Mouse (Mus musculus): ENCODE measurements around the gene D6Ertd527e.

D6Ertd527e gene

DNA sequence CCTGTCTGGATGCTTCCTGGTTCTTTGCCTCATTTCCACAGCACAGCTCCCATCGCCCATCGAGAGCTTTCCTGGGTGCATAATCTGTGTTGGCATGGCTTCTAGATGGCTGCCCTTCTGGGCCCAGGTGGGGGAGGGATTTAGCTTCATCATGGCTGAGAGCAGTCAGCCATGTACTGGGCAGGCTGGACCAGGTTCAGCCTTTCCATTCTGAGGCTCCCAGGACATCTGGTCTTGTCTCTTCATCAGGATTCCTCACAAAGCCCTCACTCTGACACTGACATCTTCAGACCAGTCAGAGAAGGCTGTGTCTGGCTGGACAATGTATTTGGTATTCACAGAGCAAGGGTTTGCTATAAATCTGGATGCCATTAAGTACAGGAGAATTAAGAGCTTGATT lies 11.4 kb downstream of the D6Ertd527e start:
- DNase-seq, result no peak

DNA sequence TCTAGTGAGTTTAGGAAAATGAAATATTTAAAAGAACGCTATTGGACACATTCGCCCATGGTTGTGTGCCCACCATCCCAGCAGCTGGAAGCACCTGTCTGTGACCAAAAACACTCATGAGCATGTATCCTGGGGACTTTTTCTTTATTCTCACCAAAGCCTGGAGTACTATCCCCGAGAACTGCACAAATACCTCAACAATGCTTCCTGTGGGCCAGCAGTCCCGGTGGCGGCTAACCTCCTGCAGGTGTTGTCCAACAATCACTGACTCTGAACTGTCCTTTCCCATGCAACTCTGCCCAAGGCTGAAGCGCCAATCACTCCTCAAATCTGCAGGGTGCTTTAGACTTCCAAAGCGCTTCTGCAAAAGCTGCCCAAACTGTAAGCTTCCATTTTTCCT lies 12.1 kb downstream of the D6Ertd527e start:
- no peak for DNase-seq

DNA sequence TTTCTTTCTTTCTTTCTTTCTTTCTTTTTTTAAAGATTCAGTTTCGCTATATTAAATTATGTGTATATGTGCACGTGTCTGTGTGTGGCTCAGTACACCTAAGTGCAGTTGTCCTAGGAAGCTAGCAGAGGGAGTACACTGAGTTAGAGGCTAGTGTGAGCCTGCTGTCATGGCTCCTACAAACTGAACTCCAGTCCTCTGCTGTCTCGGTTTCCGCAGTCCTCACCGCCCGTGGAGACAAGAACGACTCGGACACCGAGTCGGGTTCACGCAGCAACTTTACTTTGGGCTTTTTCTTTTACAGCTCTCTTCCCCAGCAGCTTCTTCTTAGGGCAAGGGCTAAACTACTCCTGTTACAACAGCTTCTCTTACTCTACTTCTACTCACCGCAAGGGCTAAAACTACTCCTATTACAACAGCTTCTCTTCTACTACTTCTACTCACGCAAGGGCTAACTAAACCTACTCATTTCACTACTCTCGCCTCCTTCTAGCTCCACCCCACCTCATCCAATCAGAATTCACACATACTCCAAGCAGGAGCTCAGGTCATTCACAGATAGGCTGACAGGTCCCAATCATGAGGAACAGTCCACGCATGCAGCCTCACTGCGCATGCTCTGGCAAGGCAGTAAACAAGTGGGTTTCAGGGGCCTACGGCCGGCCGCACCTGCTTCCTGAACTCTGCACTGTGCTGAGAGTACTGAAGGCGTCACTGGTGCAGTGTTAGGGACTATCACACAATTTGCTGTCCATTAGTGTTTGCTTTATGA lies 14.7 kb downstream of the D6Ertd527e start:
- no peak for DNase-seq

DNA sequence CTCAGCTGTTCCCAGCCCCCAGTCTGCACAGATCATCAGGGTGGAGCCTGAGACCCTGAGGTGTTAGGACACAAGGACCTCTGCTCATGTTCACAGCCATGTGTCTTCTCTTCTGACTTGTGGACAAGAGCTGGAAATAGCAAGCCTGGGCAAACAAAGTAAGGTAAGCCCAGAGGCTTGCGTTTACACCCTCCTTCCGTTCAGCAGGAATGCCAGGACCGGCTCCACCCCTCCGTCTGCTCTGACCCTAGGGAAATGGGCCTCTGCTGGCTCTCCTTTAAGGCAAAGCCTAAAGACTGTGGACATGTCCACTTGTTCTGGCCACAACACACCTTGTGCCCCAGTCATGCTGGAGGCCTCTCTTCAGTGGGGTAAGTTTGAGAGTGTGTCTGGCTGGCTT lies 15.4 kb downstream of the D6Ertd527e start:
- DNase-seq, result no peak

DNA sequence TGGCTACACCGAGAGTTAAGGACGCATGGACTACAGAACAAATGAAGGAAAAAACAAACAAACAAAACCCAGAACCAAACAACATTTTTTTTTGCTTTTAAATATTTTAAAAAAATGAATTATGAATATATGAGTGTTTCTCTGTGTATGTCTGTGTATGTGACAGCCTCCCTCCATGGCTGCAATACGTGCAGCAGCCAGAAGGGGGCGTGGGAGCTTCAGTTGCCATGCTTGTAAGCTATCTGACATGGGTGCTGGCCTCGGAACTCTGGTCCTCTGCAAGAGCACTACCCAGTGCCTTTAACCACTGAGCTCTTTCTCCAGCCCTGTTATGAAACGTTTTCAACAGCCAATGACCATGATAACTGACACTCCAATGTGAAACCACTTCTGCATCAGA lies 16.1 kb downstream of the D6Ertd527e start:
- no peak for DNase-seq

DNA sequence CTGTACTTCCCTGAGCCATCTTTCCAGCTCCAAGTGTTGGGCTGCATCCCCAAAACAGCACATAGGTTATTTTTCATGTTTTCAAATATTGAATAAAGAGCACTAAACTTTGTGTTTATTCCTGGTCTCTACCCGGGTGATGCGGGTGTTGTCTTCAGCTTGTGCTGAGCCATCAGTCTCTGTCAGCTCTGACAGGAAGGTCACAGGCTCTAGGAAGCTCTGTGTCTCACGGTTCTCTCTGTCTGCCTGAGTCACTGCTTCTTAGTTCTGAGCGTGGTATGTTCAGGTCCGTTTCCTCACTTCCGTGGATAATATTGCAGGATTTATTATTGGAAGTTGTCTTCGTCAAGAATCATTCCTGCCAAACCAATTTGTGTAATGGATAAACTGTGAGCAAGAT lies 17.4 kb downstream of the D6Ertd527e start:
- DNase-seq, result no peak

DNA sequence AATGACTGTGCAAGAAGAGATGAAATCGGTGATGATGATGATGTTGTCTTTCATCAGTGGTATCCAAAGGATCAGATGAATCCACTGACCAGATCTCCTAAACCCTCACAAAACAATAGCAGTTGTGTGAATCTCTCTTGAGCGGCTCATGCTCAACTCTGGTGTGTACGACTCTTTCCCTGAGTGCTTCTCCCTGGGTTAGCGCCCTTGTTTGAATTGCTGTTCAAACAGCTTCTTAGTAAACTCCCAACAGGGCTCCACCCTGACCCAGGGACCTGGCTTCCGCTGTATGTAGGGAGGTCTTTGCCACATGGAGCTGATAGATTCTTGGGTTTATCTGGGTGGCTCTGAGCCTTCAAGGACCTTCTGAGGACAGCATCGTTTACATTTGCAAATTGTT lies 18.9 kb downstream of the D6Ertd527e start:
- no peak for DNase-seq

DNA sequence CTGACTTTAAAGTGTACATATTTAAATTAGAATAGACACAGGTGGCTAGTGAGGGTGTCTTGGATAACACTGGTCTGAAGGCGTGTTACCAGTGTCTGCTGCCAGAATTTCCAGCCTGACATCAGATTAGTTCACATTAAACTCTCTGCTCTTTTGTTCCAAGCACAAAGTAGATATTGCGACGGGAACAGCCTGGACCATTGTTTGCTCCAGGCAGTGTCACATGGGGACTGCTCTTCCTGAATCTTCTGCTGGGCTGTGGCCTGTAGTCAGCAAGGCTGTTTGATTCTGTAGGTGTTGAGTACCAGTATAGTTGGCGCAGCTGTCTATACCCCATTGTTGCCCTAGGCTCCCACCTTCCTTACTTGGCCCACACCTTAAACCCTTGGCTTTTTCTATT lies 19.4 kb downstream of the D6Ertd527e start:
- no peak for DNase-seq

DNA sequence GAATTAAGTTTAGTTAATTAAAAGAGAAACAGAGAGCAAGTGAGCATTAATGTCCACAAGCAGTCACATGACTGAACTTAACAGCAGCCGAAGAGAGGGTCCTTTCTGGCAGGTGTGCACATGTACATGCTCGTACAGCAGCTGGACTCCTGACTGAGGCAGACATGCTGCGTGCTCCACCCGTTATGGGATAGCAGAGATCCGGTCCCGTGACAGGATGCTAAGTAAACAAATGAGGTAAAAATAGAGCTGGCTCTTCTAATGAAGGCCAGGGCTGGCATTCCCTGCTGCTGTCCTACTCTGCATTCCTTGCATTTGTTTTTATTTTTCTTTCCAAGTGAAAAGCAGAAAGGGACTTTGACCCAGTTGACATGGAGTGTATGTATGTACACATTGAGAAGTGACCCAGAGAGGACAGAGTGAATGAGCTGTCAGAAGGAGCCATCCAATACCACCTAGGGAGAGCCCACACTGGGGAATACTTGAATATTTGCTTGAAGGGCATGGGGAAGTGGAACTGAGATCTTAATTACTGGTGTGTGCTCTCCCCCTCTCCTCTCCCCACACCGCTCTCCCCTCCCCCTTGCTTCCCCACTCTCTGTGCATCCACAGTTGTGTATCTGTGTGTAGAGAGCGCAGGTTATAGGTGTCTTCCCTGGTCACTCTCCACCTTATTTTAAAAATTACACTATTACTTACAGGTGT lies 22.7 kb downstream of the D6Ertd527e start:
- no peak for DNase-seq

DNA sequence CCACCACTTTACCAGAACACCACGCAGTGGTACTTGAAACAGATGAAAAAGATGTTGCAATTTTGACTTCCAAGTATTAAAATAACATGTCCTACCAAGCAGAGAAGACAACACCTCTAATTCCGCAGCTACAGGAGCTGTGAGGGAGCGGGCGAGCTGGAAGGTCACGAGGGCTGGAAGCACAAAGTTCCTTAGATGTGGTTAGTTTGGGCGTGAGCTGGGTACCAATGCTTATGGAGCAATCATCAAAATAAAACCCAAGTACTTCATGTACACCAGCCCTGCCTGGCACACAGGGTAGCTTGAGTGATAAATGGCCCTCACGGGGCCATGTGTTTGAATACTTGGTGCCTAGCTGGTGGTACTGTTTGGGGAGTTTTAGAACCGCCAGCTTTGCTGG lies 25.3 kb downstream of the D6Ertd527e start:
- DNase-seq, result no peak

DNA sequence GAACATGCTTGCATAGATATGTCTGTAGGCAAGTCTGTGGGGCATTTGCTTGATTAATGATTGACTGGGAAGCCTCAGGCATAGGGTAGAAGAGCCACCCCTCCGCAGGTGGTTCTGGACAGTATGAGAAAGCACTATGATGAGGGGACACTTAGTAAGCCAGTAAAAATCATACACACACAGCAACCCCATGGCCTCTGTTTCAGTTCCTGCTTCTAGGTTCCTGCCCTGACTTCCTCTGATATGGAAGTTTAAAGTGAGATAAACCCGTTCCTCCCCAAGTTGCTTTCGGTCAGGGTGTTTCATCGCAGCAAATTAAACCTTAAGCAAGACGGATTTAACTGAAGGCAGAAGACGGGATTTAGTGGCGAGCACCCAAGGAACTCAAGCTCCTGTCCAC lies 26.1 kb downstream of the D6Ertd527e start:
- DNase-seq, result no peak

DNA sequence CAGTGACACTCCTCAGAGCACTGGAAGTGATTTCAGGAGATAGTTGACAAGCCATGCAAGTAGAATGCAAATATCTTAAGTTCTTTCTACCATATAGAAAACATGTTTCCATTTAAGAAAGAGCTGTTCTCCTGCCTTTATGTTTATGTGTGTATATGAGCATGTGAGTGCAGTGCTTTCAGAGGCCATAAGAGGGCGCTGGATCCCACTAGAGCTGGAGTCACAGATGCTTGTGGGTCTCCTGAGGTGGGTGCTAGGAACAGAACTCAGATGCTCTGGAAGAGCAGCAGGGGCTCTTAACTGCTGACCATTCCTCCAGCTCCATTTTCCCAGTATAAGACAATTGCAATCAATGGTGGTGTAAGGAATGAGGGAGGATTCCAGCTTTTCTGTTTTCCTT lies 26.5 kb downstream of the D6Ertd527e start:
- no peak for DNase-seq

DNA sequence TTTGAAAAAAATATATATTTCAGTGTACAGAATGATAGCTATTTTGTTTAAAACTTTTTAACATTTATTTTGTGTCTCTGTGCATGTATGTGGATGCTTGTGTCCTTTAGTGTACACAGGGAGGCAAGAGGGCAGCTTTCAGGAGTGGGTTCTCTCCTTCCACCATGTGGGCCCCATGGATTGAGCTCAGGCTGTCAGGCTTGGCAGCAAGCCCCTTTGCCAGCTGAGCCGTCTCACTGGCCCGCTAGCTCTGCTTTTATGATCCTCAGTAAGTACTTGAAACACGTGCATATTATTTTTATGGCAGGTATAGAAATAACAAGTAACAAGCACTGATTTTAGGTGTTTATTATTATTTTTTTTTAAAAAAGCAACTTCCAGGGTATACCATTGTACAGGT lies 29.0 kb downstream of the D6Ertd527e start:
- no peak for DNase-seq

DNA sequence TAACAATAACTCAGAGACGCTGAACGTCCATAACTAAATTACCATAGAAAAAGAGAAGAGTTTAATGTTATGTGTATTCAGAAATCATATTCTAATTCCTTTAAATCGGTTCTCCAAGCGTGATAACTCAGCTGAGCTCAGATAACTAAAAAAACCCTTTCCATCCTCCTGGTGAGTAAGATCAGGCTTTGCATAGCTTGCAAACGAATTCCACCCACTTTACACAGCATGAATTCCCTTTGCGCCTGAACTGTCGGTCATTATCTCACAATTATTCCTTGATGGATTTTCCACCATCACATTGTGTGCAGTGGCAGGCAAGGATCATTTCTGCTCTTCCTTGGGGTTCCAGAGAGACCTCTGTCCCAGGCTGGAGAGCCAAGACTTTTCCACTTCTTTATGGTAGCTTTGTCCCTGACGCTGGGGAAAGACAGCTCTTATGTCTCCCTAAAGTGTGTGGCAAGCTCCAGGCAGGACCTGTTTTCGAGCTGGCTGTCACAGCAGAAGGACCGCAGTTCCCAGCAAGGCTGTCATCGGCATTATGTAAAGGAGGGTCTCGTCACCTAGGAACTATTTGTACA lies 29.5 kb downstream of the D6Ertd527e start:
- no peak for DNase-seq

DNA sequence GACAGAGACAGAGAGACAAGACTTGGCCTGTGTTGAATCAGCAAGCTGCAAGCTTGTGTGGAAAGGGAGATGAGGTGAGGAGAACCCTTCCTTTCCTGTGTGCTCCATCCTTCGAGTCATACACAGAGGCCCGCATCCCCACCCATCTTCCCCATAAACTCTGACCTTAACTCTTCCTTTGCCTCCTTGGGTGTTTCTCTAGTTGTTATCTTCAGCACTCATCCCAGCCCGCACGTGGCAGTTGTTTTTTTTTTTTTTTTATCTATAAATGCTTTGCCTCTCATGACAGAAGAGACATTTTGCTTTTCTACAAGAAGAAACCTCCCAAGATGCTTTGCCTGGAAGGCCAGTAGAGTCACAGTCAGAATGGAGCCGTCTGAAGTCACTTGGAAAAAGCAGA lies 33.9 kb downstream of the D6Ertd527e start:
- no peak for DNase-seq

DNA sequence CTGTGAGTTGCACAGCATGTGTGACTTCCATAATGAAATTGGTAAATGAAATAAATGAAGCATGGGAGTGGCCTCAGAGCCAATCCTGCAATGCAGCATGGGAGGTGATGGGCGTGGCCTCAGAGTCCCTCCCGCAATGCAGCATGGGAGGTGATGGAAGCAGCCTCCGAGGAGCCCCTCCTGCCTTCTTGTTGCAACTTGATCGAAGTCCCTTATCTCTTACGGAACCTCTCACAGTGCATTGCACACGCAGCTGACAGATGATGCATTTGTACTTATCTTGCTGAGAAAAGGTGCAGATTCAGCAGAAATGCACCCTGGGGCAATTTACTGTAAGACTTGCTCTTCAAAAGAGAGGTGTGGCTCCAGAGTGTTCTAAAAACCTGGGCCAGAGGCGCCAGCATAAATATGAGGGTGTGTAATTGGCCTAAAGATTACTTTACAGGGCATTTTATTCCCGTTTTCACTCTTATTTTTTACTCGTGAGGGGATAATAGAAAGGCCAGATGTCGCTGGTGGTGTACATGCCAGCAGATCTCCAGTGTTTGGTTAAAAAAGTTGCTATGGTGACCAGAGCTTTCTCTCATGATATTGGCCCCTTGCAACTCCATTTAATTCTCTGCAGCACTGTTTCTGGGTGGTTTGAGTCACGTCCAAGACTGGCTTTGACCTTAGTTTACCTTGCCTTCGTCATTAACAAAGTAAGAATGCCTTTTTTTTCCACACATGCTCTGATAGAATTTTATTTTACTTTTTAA lies 35.4 kb downstream of the D6Ertd527e start:
- no peak for DNase-seq

DNA sequence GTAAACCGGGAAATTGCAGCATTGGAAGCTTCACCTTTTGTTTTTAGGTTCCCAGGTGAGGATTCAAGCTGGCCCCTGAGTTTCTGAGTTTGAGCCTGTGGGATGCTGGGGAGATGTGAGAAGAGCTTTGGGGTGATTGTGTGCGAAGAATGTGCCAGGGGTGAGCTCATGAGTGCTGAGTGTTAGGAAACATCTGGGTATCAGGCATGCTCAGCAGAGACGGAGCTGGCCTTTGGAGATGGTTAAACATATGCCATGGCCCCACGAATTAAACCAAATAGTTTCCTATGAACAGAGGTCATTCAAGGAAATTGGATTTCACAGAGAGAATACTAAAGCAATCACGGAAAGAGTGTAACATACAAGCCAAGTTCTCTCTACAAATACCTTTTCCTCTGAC lies 37.7 kb downstream of the D6Ertd527e start:
- DNase-seq, result no peak

DNA sequence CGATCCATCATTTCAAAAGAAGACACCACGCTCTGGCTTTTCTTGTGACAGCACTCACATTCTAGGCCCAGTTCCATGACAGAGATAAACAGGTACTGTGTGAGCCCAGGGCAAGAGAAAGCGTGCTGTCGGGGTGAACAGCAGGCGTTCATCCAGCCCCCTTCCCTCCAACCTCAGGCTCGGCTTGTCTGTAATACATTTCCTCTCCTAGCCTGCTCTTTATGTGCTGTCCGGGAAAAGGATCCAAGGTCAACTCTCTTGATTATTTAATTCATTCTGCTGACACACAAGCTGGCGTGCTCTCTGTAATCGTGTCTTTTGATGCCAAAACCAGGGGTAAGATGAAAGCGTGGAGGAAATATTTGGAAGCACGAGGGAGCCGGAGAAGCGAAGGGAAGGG lies 39.0 kb downstream of the D6Ertd527e start:
- DNase-seq, result no peak

DNA sequence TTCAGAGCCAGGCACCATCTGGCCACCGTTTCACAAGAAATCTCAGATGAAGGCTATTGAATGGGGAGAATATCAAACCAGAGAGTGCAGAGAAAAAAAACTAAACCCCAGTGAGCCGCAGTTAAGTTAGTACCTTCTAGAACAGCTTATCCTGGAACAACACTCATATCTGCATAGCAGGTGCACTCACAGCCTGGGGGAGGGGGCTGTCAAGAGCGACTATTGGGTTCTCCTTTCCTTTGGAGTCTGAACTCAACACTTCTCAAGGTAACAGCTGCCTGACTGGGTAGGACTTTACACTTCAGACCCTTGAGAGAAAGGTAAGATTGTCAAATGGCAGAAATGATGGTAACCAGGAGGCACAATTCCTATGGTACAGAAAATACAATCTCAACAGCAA lies 43.4 kb downstream of the D6Ertd527e start:
- DNase-seq, result no peak

DNA sequence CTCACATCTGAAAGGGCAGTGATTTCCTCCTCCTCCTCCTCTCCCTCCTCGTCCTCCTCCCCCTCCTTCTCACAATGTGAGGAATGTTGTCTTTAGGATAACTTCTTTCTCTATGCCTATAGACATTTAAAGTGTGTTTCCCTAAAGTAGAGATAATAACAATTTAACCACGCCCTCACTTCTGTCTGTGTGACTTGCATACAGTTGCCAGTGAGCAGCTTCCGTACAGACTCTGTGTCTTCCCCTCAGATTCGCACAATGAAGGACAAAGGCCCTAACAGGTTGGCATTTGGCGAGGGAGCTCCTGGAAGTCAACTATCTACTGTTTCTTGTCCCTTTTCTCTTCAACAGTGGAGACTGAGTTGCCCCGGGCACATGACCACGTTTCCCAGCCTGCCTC lies 45.9 kb downstream of the D6Ertd527e start:
- no peak for DNase-seq

DNA sequence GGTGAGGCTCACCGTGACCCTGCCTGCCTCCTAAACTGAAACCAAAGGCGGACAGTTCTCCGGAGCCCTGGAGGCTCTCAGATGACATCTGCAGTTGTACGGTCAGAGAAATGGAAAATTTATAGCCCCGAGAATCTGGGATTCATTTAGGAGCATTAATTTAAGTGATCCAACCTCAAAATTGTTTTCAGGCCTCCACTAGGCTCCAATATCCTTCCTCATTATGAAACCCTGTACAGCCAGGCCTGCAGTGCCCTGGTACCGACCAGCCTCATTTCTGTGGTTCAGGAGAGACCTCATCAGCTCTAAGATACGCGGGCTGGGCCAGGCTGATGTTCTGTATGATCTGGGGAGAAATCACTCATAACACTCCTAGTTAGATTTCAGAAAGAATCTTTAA lies 46.9 kb downstream of the D6Ertd527e start:
- no peak for DNase-seq

DNA sequence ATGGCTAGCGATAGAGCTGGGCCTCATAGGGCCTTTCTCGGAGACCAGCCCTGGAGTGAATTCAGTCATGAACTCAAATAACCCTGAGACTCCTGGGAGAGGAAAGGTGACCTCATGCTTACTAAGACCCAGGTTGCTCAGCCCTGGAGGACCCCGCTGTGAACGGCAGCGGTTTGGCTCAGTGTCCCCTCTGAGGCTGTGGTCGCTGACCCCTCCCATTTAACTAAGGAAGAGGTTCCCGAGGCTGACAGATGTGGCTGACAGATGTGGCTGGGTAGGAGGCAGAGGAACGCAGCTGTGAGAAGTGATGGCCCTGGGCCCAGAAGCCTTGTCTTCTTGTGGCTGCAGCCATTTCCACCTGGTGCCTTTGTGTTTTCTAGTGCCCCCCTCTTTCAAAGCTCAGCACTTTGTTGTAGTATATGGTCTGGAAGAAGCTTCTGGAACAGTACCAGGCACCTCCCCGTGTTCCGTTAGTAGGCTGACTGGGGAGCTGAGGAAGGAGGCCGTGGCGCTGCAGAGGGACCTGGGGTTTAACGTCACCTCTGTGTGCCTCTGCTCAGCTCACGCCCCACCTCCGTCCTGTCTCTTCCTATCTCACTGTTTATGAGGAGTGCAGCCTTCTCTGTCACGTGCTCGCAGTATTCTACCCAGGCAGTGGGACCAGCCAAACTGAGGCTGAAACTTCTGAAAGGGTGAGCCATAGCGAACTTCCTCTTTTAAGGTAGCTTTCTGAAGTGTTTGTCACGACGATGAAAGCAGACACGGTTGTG lies 48.1 kb downstream of the D6Ertd527e start:
- DNase-seq, result no peak

DNA sequence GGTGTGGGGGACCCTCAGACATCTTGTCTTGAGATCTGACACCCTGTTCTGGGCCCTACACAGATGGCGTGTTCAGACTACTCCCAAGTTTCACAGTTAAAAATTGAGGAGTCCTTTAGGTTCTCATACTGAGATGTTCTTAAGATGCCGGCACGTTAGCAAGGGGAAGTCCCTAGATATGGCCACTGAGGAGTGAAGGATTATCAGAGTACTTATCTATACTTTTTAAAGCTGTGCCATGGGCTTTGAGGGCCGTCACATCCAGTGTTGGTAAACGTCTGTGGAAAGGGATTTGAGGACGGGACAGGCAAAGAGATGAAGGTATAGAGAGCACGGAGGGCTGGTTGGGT lies 48.7 kb downstream of the D6Ertd527e start:
- DNase-seq, result no peak

All from cerebellum, adult 18-20 months (tissue).